In the genomic region with DNA sequence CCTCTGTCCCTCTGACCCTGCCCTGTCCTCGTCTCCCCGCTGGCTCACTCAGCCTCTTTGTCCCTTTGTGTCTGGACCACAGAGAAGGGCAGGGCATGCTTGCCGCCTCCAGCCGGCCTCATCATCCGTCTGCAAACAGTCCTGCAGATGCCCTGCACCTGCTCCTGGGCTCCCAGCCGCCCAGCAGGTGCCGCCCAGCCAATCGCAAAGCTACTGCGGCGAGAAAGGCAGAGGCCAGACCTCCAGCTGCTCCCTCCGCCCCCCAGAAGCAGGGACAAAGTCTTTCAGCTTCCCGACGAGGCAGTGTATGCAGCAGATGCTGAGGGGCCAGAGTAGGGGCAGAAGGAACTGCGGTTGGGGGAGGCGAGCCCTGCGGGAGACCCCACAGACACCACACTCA, we compare ENCODE assay signal across 10 mouse cellular contexts. TPM values are rescaled to one million over a fixed set of nuclear protein-coding genes. Genes with fewer than 3 reads are reported as not detected.
DNase-seq lines count a peak whose midpoint lies in the region; ATAC-seq and TF ChIP-seq lines count a peak whose summit lies in the region.
"Had no signal": no experiment of that assay in that cellular context is flagged by ENCODE, and none has a peak within 500 bp of the region (broad histone marks: within the 10 kb centered on the region; RNA-seq: fewer than 3 reads in every experiment).

No protein-coding gene starts in this region.

- no peaks in the 10 kb centered on the region for H3K9me3 ChIP-seq in embryonic facial prominence, embryonic 11.5 days (replicated peaks; ENCODE audit: control insufficient read depth, low read length)
- no peaks in the 10 kb centered on the region for H3K9me3 ChIP-seq in intestine, embryonic 14.5 days (ENCODE audit: control insufficient read depth, low read length)
- H3K9me3 ChIP-seq in neural tube, embryonic 13.5 days: no peaks in the 10 kb centered on the region

- intact Hi-C loops in left cerebral cortex, adult 2 months (cut with DNase I): no loop called here
- intact Hi-C loops in heart, postnatal 14 days (cut with DNase I): no loop called here

- DNase-seq in embryonic facial prominence, embryonic 11.5 days (ENCODE audit: low spot score): peak; percentile 68
- DNase-seq in intestine, embryonic 14.5 days (ENCODE audit: low spot score): peak; percentile 73
- no peak for DNase-seq in left cerebral cortex, adult 2 months (ENCODE audit: extremely low spot score in 1 of 2, low spot score in 2 of 2)
- no peak for DNase-seq in heart, postnatal 14 days
- DNase-seq in right cerebral cortex, postnatal 36 days (ENCODE audit: low spot score in 2 of 2): no peak
- DNase-seq: lung, postnatal 36 days had no signal

- no peaks in the 10 kb centered on the region for H3K27me3 ChIP-seq in embryonic facial prominence, embryonic 11.5 days (ENCODE audit: control insufficient read depth, insufficient read depth, low read length)
- no peaks in the 10 kb centered on the region for H3K27me3 ChIP-seq in intestine, embryonic 14.5 days (replicated peaks; ENCODE audit: control insufficient read depth, insufficient read depth, low read length)
- H3K27me3 ChIP-seq in neural tube, embryonic 13.5 days: no peaks in the 10 kb centered on the region

- ATAC-seq in embryonic facial prominence, embryonic 11.5 days (replicated peaks; ENCODE audit: insufficient number of reproducible peaks, low FRiP score, low TSS enrichment, low read depth): peak; percentile 81
- peak; percentile 74 for ATAC-seq in intestine, embryonic 14.5 days (replicated peaks; ENCODE audit: low FRiP score, low TSS enrichment, low read depth)
- peak; percentile 73 for ATAC-seq in neural tube, embryonic 13.5 days (ENCODE audit: low read depth)
- no peak for ATAC-seq in megakaryocyte-erythroid progenitor cell, adult 5-6 weeks (replicated peaks; ENCODE audit: low FRiP score, low TSS enrichment, poor library complexity, severe bottlenecking)

- no peak overlapping the region for H3K4me2 ChIP-seq in embryonic facial prominence, embryonic 11.5 days (ENCODE audit: low read depth, low read length)
- peak overlapping the region; percentile 25 for H3K4me2 ChIP-seq in intestine, embryonic 14.5 days (ENCODE audit: low read length)
- H3K4me2 ChIP-seq in neural tube, embryonic 13.5 days: peak overlapping the region; percentile 44

- no peaks in the 10 kb centered on the region for H3K36me3 ChIP-seq in embryonic facial prominence, embryonic 11.5 days (replicated peaks; ENCODE audit: control insufficient read depth, insufficient read depth, low read depth, low read length)
- H3K36me3 ChIP-seq in intestine, embryonic 14.5 days (ENCODE audit: control insufficient read depth, insufficient read depth, low read length): no peaks in the 10 kb centered on the region
- H3K36me3 ChIP-seq in neural tube, embryonic 13.5 days: no peaks in the 10 kb centered on the region

- H3K4me1 ChIP-seq in bone marrow, adult 2 months (ENCODE audit: control insufficient read depth, insufficient read depth, low read length): no peaks in the 10 kb centered on the region
- 0 out of 2 replicates have a peak, but pooled peaks cover 2% of the 10 kb centered on the region for H3K4me1 ChIP-seq in embryonic facial prominence, embryonic 11.5 days (ENCODE audit: control insufficient read depth, insufficient read depth, low read length)
- peaks cover 8% of the 10 kb centered on the region for H3K4me1 ChIP-seq in intestine, embryonic 14.5 days (replicated peaks; ENCODE audit: control insufficient read depth, insufficient read depth, low read length)
- peaks cover 57% of the 10 kb centered on the region for H3K4me1 ChIP-seq in neural tube, embryonic 13.5 days (replicated peaks)

- H3K9ac ChIP-seq in embryonic facial prominence, embryonic 11.5 days (replicated peaks; ENCODE audit: low read length): peak overlapping the region; percentile 39; the same call in 1 of the 2 replicates
- H3K9ac ChIP-seq in intestine, embryonic 14.5 days (ENCODE audit: low read length): no peak overlapping the region
- peak overlapping the region; percentile 70 for H3K9ac ChIP-seq in neural tube, embryonic 13.5 days

- TF ChIP-seq CTCF in bone marrow, adult 2 months (IDR thresholded peaks at IDR 0.05; ENCODE audit: control insufficient read depth, insufficient read depth, low read length): no peak
- TF ChIP-seq CTCF in left cerebral cortex, adult 2 months (IDR thresholded peaks at IDR 0.05): no peak

- H3K4me3 ChIP-seq in bone marrow, adult 2 months (replicated peaks; ENCODE audit: control insufficient read depth, low read depth, low read length): no peak overlapping the region
- no peak overlapping the region for H3K4me3 ChIP-seq in embryonic facial prominence, embryonic 11.5 days (ENCODE audit: low read depth, low read length)
- H3K4me3 ChIP-seq in intestine, embryonic 14.5 days (ENCODE audit: low read depth, low read length): 0 out of 2 replicates have a peak overlapping the region, but pooled peaks have one; percentile 4
- peak overlapping the region; percentile 23 for H3K4me3 ChIP-seq in neural tube, embryonic 13.5 days
- no peak overlapping the region for H3K4me3 ChIP-seq in left cerebral cortex, adult 2 months

- WGBS in bone marrow, adult 2 months: 42% methylated on average over 16 of the region's 16 CpGs
- WGBS in embryonic facial prominence, embryonic 11.5 days: 2% methylated on average over 16 of the region's 16 CpGs
- 2% methylated on average over 15 of the region's 16 CpGs for WGBS in intestine, embryonic 14.5 days
- under 1% methylated on average over 14 of the region's 16 CpGs for WGBS in neural tube, embryonic 13.5 days

- H3K27ac ChIP-seq in bone marrow, adult 2 months (ENCODE audit: control insufficient read depth, insufficient read depth, low read depth, low read length, poor library complexity): no peak overlapping the region
- peak overlapping the region; percentile 52 for H3K27ac ChIP-seq in embryonic facial prominence, embryonic 11.5 days (replicated peaks; ENCODE audit: low read depth, low read length)
- H3K27ac ChIP-seq in intestine, embryonic 14.5 days (ENCODE audit: low read depth): peak overlapping the region; percentile 78
- H3K27ac ChIP-seq in neural tube, embryonic 13.5 days (replicated peaks): peak overlapping the region; percentile 96
- no peak overlapping the region for H3K27ac ChIP-seq in left cerebral cortex, adult 2 months

- peak; percentile 8; the same call in 1 of the 2 replicates for TF ChIP-seq POLR2A in bone marrow, adult 2 months (IDR thresholded peaks at IDR 0.05; ENCODE audit: borderline replicate concordance, control insufficient read depth, low read depth, low read length)

RNA-seq across cellular contexts. Expression of a gene that starts 14.9 kb away (rescaled TPM):
- 3.4 TPM in 1 of 2 replicates, not detected in the other for polyA plus RNA-seq in bone marrow, adult 2 months (2011; ENCODE audit: insufficient read depth, insufficient read length, low replicate concordance, missing spikeins)
- polyA plus RNA-seq in embryonic facial prominence, embryonic 11.5 days (2014; fragmentation: Nextera tagmentation; extraction: Ambion mirVana): 0.69 and 1.6 TPM in 2 replicates
- 2.4 and 3.0 TPM in 2 replicates for polyA plus RNA-seq in intestine, embryonic 14.5 days (2014; fragmentation: Nextera tagmentation; extraction: Ambion mirVana)
- 3.4 and 4.0 TPM in 2 replicates for polyA plus RNA-seq in neural tube, embryonic 13.5 days (2015; fragmentation: Nextera tagmentation; extraction: Ambion mirVana)
- not detected in 2 replicates for total RNA-seq in megakaryocyte-erythroid progenitor cell, adult 5-6 weeks (2014; fragmentation: Nextera tagmentation)
- not detected in 2 replicates for total RNA-seq in megakaryocyte-erythroid progenitor cell, adult 5-6 weeks (2017)
- under 1 TPM in 1 of 2 experiments, not detected in 1; 0.49 TPM for total RNA-seq in left cerebral cortex, adult 2 months (2021)
- total RNA-seq in heart, postnatal 14 days (2021): 1 to 10 TPM; 7.2 to 7.8 TPM
- total RNA-seq: common myeloid progenitor, adult 5-6 weeks had no signal

RNA-seq across cellular contexts. Expression of a gene that starts 18.2 kb away (rescaled TPM):
- not detected in 2 replicates for polyA plus RNA-seq in bone marrow, adult 2 months (2011; ENCODE audit: insufficient read depth, insufficient read length, low replicate concordance, missing spikeins)
- 2.7 and 20.0 TPM in 2 replicates for polyA plus RNA-seq in embryonic facial prominence, embryonic 11.5 days (2014; fragmentation: Nextera tagmentation; extraction: Ambion mirVana)
- 1.8 and 3.3 TPM in 2 replicates for polyA plus RNA-seq in intestine, embryonic 14.5 days (2014; fragmentation: Nextera tagmentation; extraction: Ambion mirVana)
- polyA plus RNA-seq in neural tube, embryonic 13.5 days (2015; fragmentation: Nextera tagmentation; extraction: Ambion mirVana): 4.5 and 7.6 TPM in 2 replicates
- not detected in 2 replicates for total RNA-seq in megakaryocyte-erythroid progenitor cell, adult 5-6 weeks (2014; fragmentation: Nextera tagmentation)
- total RNA-seq in megakaryocyte-erythroid progenitor cell, adult 5-6 weeks (2017): not detected in 2 replicates
- 1 to 10 TPM; 6.9 to 7.4 TPM for total RNA-seq in left cerebral cortex, adult 2 months (2021)
- total RNA-seq in heart, postnatal 14 days (2021): 1 to 10 TPM; 1.4 to 1.9 TPM
- total RNA-seq: common myeloid progenitor, adult 5-6 weeks had no signal

RNA-seq across cellular contexts. Expression of a gene that starts 39.1 kb away (rescaled TPM):
- 27.4 and 43.3 TPM in 2 replicates for polyA plus RNA-seq in bone marrow, adult 2 months (2011; ENCODE audit: insufficient read depth, insufficient read length, low replicate concordance, missing spikeins)
- 29.0 and 30.1 TPM in 2 replicates for polyA plus RNA-seq in embryonic facial prominence, embryonic 11.5 days (2014; fragmentation: Nextera tagmentation; extraction: Ambion mirVana)
- polyA plus RNA-seq in intestine, embryonic 14.5 days (2014; fragmentation: Nextera tagmentation; extraction: Ambion mirVana): 40.8 and 41.1 TPM in 2 replicates
- 28.9 and 29.5 TPM in 2 replicates for polyA plus RNA-seq in neural tube, embryonic 13.5 days (2015; fragmentation: Nextera tagmentation; extraction: Ambion mirVana)
- 37.4 and 43.4 TPM in 2 replicates for total RNA-seq in megakaryocyte-erythroid progenitor cell, adult 5-6 weeks (2014; fragmentation: Nextera tagmentation)
- 17.6 and 27.3 TPM in 2 replicates for total RNA-seq in megakaryocyte-erythroid progenitor cell, adult 5-6 weeks (2017)
- total RNA-seq in left cerebral cortex, adult 2 months (2021): 10 to 100 TPM; 37.5 to 41.9 TPM
- 10 to 100 TPM; 50.6 to 55.5 TPM for total RNA-seq in heart, postnatal 14 days (2021)

Comparison
In these comparisons a context has a peak if more than half of its experiments do, and no peak if none do; other contexts are left out.
1. H3K27ac ChIP-seq: peak in embryonic facial prominence, embryonic 11.5 days (single experiment), intestine, embryonic 14.5 days (single experiment) and neural tube, embryonic 13.5 days (single experiment); none in bone marrow, adult 2 months (single experiment) and left cerebral cortex, adult 2 months (single experiment).
2. H3K4me3 ChIP-seq: peak in intestine, embryonic 14.5 days (single experiment) and neural tube, embryonic 13.5 days (single experiment); none in bone marrow, adult 2 months (single experiment), embryonic facial prominence, embryonic 11.5 days (single experiment) and left cerebral cortex, adult 2 months (single experiment).
3. DNase-seq: peak in embryonic facial prominence, embryonic 11.5 days (single experiment) and intestine, embryonic 14.5 days (single experiment); none in left cerebral cortex, adult 2 months (0 of 2), heart, postnatal 14 days (0 of 2) and right cerebral cortex, postnatal 36 days (0 of 2).